Mouse (Mus musculus) E14TG2a.4 (cell line): ENCODE measurements around the gene Skint6.

ENCODE experiments used
- H3K27me3 ChIP-seq: 2 replicates; pipeline ENCODE4 v1.6.1; 2014; ENCODE audit warnings: low read length, control low read depth; ENCODE audit not compliant: insufficient read depth
- H3K36me3 ChIP-seq: 2 replicates; pipeline ENCODE4 v1.6.1; 2014; ENCODE audit warnings: low read length, control low read depth; ENCODE audit not compliant: insufficient read depth
- H3K4me1 ChIP-seq: replicated peaks from 2 replicates; pipeline ENCODE4 v1.6.1; 2014; ENCODE audit warnings: low read depth, low read length, control low read depth
- H3K4me3 ChIP-seq: replicated peaks from 2 replicates; pipeline ENCODE4 v1.5.1; 2014; ENCODE audit warnings: mild to moderate bottlenecking, low read length
- H3K9me3 ChIP-seq: 2 replicates; pipeline ENCODE4 v1.6.1; 2014; ENCODE audit warnings: low read length, control low read depth
- CTCF ChIP-seq: conservative IDR thresholded peaks from 2 replicates; pipeline ENCODE4 v1.5.1; 2014; ENCODE audit warnings: low read length
- NANOG ChIP-seq: IDR thresholded peaks from 2 replicates; pipeline ENCODE4 v1.6.1; 2014; ENCODE audit warnings: borderline replicate concordance, low read length, mixed read lengths
- POU5F1 ChIP-seq: IDR thresholded peaks from 2 replicates; pipeline ENCODE4 v1.6.1; 2014; ENCODE audit warnings: low read length, borderline replicate concordance

Gene Skint6

DNA sequence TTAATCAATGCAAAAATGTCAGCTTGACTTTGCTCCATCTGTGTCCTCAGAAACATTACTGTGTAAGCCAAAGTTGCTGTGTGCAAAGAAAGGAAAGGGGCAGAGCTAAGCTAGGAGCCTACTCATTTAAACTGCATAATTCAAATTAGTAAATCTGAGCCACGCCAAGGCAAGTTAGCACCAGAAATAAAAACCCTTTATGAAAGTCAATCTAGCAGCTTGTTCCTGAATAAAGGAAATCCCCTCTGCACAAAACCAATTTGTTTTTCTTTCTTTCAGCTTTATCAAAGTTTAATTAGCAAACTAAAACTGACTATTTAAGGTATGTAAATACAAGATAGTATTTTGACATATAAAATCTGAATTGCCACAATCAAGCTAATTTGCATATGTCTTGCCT lies 512.0 kb downstream of the Skint6 start, which contains the start of gene Skint10:
Gene Skint10, minus strand, starts transcription at position 101 of the 400 bp plus-strand sequence.
- no peak within 1 kb of the TSS for H3K4me3 ChIP-seq
- no peaks in the 10 kb centered on the region for H3K27me3 ChIP-seq
- H3K36me3 ChIP-seq: no peaks in the 10 kb centered on the region
- H3K9me3 ChIP-seq: no peaks in the 10 kb centered on the region
- no peaks in the 10 kb centered on the region for H3K4me1 ChIP-seq
- TF ChIP-seq NANOG: no peak
- no peak for TF ChIP-seq CTCF
- TF ChIP-seq POU5F1: no peak
